Mouse (Mus musculus) heart, postnatal 0 days (tissue): Measurements from ENCODE around the gene Odaph. TPM values are rescaled to one million over a fixed set of nuclear protein-coding genes. Genes with fewer than 3 reads are reported as not detected.
A peak's percentile ranks its signal among the peaks of the same experiment; 100 is the strongest.

Experiments
- ATAC-seq: fragments of 200-750 bp; cut with Nextera tagmentation; 2 replicates; pipeline ENCODE4 v1.8.0; 2017; ENCODE audit warnings: low read depth, moderate number of reproducible peaks, moderate library complexity; ENCODE audit not compliant: insufficient read depth
- DNase-seq: peaks from one replicate; pipeline ENCODE4 v3.0.0-alpha.2; 2016; ENCODE audit warnings: low spot score
- H3K27ac ChIP-seq: fragments of 300-500 bp; sonication (generic); 2 replicates; pipeline ENCODE4 v1.5.1; 2014; ENCODE audit warnings: low read depth, mild to moderate bottlenecking
- H3K27me3 ChIP-seq: fragments of 300-500 bp; sonication (generic); 2 replicates; pipeline ENCODE4 v1.6.1; 2014; ENCODE audit warnings: low read length, mixed read lengths; ENCODE audit not compliant: control insufficient read depth, insufficient read depth
- H3K36me3 ChIP-seq: fragments of 300-500 bp; sonication (generic); replicated peaks from 2 replicates; pipeline ENCODE4 v1.6.1; 2014; ENCODE audit warnings: low read length, mixed read lengths; ENCODE audit not compliant: control insufficient read depth, insufficient read depth
- H3K4me1 ChIP-seq: fragments of 300-500 bp; sonication (generic); 2 replicates; pipeline ENCODE4 v1.6.1; 2014; ENCODE audit warnings: antibody characterized with exemption; ENCODE audit not compliant: control insufficient read depth, insufficient read depth
- H3K4me2 ChIP-seq: fragments of 300-500 bp; sonication (generic); 2 replicates; pipeline ENCODE4 v1.6.1; 2014; ENCODE audit warnings: low read depth, mild to moderate bottlenecking, low read length, moderate library complexity
- H3K4me3 ChIP-seq: fragments of 300-500 bp; sonication (generic); 2 replicates; pipeline ENCODE4 v1.5.1; 2014; ENCODE audit warnings: low read depth, low read length
- H3K9ac ChIP-seq: fragments of 300-500 bp; sonication (generic); replicated peaks from 2 replicates; pipeline ENCODE4 v1.6.1; 2014; ENCODE audit warnings: low read depth, low read length, mixed read lengths
- H3K9me3 ChIP-seq: fragments of 300-500 bp; sonication (generic); replicated peaks from 2 replicates; pipeline ENCODE4 v1.6.1; 2016; ENCODE audit warnings: low read length; ENCODE audit not compliant: control insufficient read depth
- CTCF ChIP-seq: IDR thresholded peaks from 2 replicates; pipeline ENCODE4 v1.5.1; 2016; ENCODE audit warnings: antibody characterized with exemption, control low read depth, low read depth
- EP300 ChIP-seq: IDR thresholded peaks from 2 replicates; pipeline ENCODE4 v1.6.1; 2016; ENCODE audit warnings: antibody characterized with exemption, low read depth
- WGBS: fragments of 180-500 bp; shearing (Covaris S2); extraction: QIAGEN DNeasy Blood & Tissue Kit; methylation state at CpG from one replicate; pipeline ENCODE4 v1.1.7; 2014; 5-methylcytosine and 5-hydroxymethylcytosine counted together
- polyA plus RNA-seq: library from polyadenylated mRNA; unstranded; fragments of >200 nt; fragmentation: Nextera tagmentation; extraction: Ambion mirVana; gene quantifications from 2 replicates; pipeline ENCODE4 v1.2.1, GENCODE M21; 2015
- total RNA-seq: library from RNA; depleted of rRNA; stranded (reverse); fragments of >200 nt; gene quantifications from 2 replicates; pipeline ENCODE4 v1.2.3, GENCODE M21; 2014; ENCODE audit warnings: low replicate concordance

Gene Odaph
- total and polyA plus RNA-seq, 2 experiments from 2014 or later: not detected

GRCm38 (mm10) chr5:91959096-91959495, 28.2 kb upstream of the Odaph start:
- Histone ChIP-seq H3K27me3 (no peaks in the 10 kb centered on the region), H3K4me2 (no peak overlapping the region), H3K4me1 (peaks cover 16% of the 10 kb centered on the region), H3K9ac (no peak overlapping the region), H3K36me3 (peaks cover 28% of the 10 kb centered on the region), H3K27ac (no peak overlapping the region), H3K4me3 (no peak overlapping the region), H3K9me3 (no peaks in the 10 kb centered on the region)
- WGBS: 33% methylated on average over 1 of the region's 1 CpGs
- TF ChIP-seq EP300 (no peak), CTCF (no peak)
- no peak for ATAC-seq
- DNase-seq: no peak

GRCm38 (mm10) chr5:91959986-91960385, 27.3 kb upstream of the Odaph start:
- peak overlapping the region; percentile 88; the same call in 1 of the 2 replicates for H3K4me2 ChIP-seq
- H3K9ac ChIP-seq: no peak overlapping the region
- peak overlapping the region; percentile 46; the same call in 1 of the 2 replicates for H3K27ac ChIP-seq
- TF ChIP-seq EP300 (no peak), CTCF (no peak)
- H3K27me3 ChIP-seq: no peaks in the 10 kb centered on the region
- H3K4me1 ChIP-seq: peaks cover 16% of the 10 kb centered on the region
- no peak for ATAC-seq
- H3K9me3 ChIP-seq: no peaks in the 10 kb centered on the region
- peaks cover 20% of the 10 kb centered on the region for H3K36me3 ChIP-seq
- DNase-seq: peak; percentile 21
- 56% methylated on average over 1 of the region's 1 CpGs for WGBS
- no peak overlapping the region for H3K4me3 ChIP-seq

- Histone ChIP-seq H3K36me3 (peaks cover 17% of the 10 kb centered on the region), H3K4me1 (peaks cover 16% of the 10 kb centered on the region), H3K27ac (peak overlapping the region; percentile 70), H3K4me3 (peak overlapping the region; percentile 66), H3K9ac (no peak overlapping the region; the same call in 1 of the 2 replicates), H3K4me2 (peak overlapping the region; percentile 88), H3K27me3 (no peaks in the 10 kb centered on the region), H3K9me3 (no peaks in the 10 kb centered on the region)
- TF ChIP-seq CTCF (no peak), EP300 (no peak)
- no peak for DNase-seq
- WGBS: 15% methylated on average over 3 of the region's 3 CpGs
- no peak for ATAC-seq
Observed at GRCm38 (mm10) chr5:91960606-91961254, 26.5 kb upstream of the Odaph start.

GRCm38 (mm10) chr5:91961370-91961769, 25.9 kb upstream of the Odaph start:
- DNase-seq (no peak), ATAC-seq (no peak)
- Histone ChIP-seq H3K9ac (peak overlapping the region; percentile 77; the same call in 1 of the 2 replicates), H3K9me3 (no peaks in the 10 kb centered on the region), H3K36me3 (peaks cover 13% of the 10 kb centered on the region), H3K4me3 (peak overlapping the region; percentile 66), H3K27ac (peak overlapping the region; percentile 100), H3K4me1 (peaks cover 16% of the 10 kb centered on the region), H3K4me2 (peak overlapping the region; percentile 88), H3K27me3 (no peaks in the 10 kb centered on the region)
- TF ChIP-seq CTCF (no peak), EP300 (no peak)
- 68% methylated on average over 1 of the region's 1 CpGs for WGBS

GRCm38 (mm10) chr5:91962259-91962638, 25.0 kb upstream of the Odaph start:
- H3K27ac ChIP-seq: peak overlapping the region; percentile 100
- no peaks in the 10 kb centered on the region for H3K27me3 ChIP-seq
- H3K4me2 ChIP-seq: peak overlapping the region; percentile 88
- WGBS: under 1% methylated on average over 14 of the region's 14 CpGs
- no peaks in the 10 kb centered on the region for H3K9me3 ChIP-seq
- DNase-seq (peak; percentile 39), ATAC-seq (no peak; the same call in 1 of the 2 replicates)
- peak overlapping the region; percentile 66 for H3K4me3 ChIP-seq
- H3K4me1 ChIP-seq: peaks cover 16% of the 10 kb centered on the region
- peak overlapping the region; percentile 77 for H3K9ac ChIP-seq
- H3K36me3 ChIP-seq: peaks cover 6% of the 10 kb centered on the region
- no peak for TF ChIP-seq CTCF
- TF ChIP-seq EP300: no peak
